Mouse (Mus musculus) macrophage (primary cell): ENCODE results near the gene Vma21-ps. TPM values are rescaled to one million over a fixed set of nuclear protein-coding genes. Genes with fewer than 3 reads are reported as not detected.
"Not testable (repeated sequence)": the region's sequence is repeated elsewhere in the genome, so short reads cannot be mapped to it uniquely, and the experiment has no call there.

Source experiments
- H3K27ac ChIP-seq: fragments of 350-480 bp; formaldehyde crosslinking; 2 replicates; pipeline ENCODE4 v1.9.0; 2021
- H3K36me3 ChIP-seq: fragments of 350-480 bp; formaldehyde crosslinking; 2 replicates; pipeline ENCODE4 v1.9.0; 2021; ENCODE audit errors: inconsistent target
- H3K4me3 ChIP-seq: fragments of 350-480 bp; formaldehyde crosslinking; 2 replicates; pipeline ENCODE4 v1.9.0; 2021; ENCODE audit errors: inconsistent target
- H3K79me2 ChIP-seq: fragments of 350-480 bp; formaldehyde crosslinking; 2 replicates; pipeline ENCODE4 v1.9.0; 2021; ENCODE audit errors: inconsistent target
- WGBS: methylation state at CpG from one replicate; pipeline ENCODE4 v1.1.7; 2026; ENCODE audit warnings: inconsistent platforms; ENCODE audit not compliant: missing documents; 5-methylcytosine and 5-hydroxymethylcytosine counted together
- polyA plus RNA-seq: library from polyadenylated mRNA; stranded (reverse); fragments of 250-400 nt; gene quantifications from 3 replicates; pipeline ENCODE4 v1.2.4, GENCODE M21; 2018; ENCODE audit warnings: inconsistent platforms
- total RNA-seq, 78 experiments: library from RNA; depleted of rRNA; stranded (reverse); fragments of 250-400 nt; gene quantifications; 1 replicate in 9 of 78; 2 replicates in 24 of 78; 3 replicates in 43 of 78; 4 replicates in 2 of 78; pipeline ENCODE4 v1.2.4; 2018; ENCODE audit warnings: inconsistent platforms in 56 of 78

Vma21-ps gene
- not detected for total RNA-seq (2018; cell fraction: chromatin; rRNA removed)
- total RNA-seq (2018; cell fraction: cytosol; rRNA removed) = 1 to 10 TPM in 2 of 26 experiments, not detected in 24; 2.1 to 2.6 TPM
- 1 to 10 TPM in 1 of 26 experiments, not detected in 25; 4.6 TPM for total RNA-seq (2018; cell fraction: nucleus; rRNA removed)
- 5.3 TPM in 1 of 3 replicates, not detected in the others for polyA plus RNA-seq

- not testable (repeated sequence) for H3K79me2 ChIP-seq, H3K36me3 ChIP-seq, H3K27ac ChIP-seq, H3K4me3 ChIP-seq
- WGBS = 96% methylated on average over 9 of the region's 10 CpGs
These were observed at the start of gene Vma21-ps for GRCm38 (mm10) chr4:52497144-52497543. Vma21-ps (minus strand) TSS chr4:52497244.

GRCm38 (mm10) chr4:52543001-52543400 lies 46.0 kb upstream of the Vma21-ps start:
- H3K79me2 ChIP-seq = no peaks in the 10 kb centered on the region
- no peak overlapping the region for H3K4me3 ChIP-seq
- H3K36me3 ChIP-seq = no peaks in the 10 kb centered on the region
- WGBS = 93% methylated on average over 3 of the region's 3 CpGs
- no peak overlapping the region for H3K27ac ChIP-seq

- WGBS = 72% methylated on average over 2 of the region's 2 CpGs
- Histone ChIP-seq H3K36me3 (no peaks in the 10 kb centered on the region), H3K79me2 (no peaks in the 10 kb centered on the region), H3K4me3 (no peak overlapping the region), H3K27ac (no peak overlapping the region)
These were observed 33.6 kb upstream of the Vma21-ps start for GRCm38 (mm10) chr4:52530636-52531035.

GRCm38 (mm10) chr4:52526464-52526863 lies 29.4 kb upstream of the Vma21-ps start:
- Histone ChIP-seq H3K79me2 (no peaks in the 10 kb centered on the region), H3K4me3 (no peak overlapping the region), H3K27ac (no peak overlapping the region), H3K36me3 (no peaks in the 10 kb centered on the region)
- WGBS = 80% methylated on average over 5 of the region's 5 CpGs

- no peaks in the 10 kb centered on the region for H3K79me2 ChIP-seq
- no peak overlapping the region for H3K27ac ChIP-seq
- H3K4me3 ChIP-seq = no peak overlapping the region
- no peaks in the 10 kb centered on the region for H3K36me3 ChIP-seq
- 84% methylated on average over 5 of the region's 5 CpGs for WGBS
These were observed 22.3 kb upstream of the Vma21-ps start for GRCm38 (mm10) chr4:52519301-52519700.

- no peak overlapping the region for H3K4me3 ChIP-seq
- H3K27ac ChIP-seq = no peak overlapping the region
- H3K79me2 ChIP-seq = no peaks in the 10 kb centered on the region
- WGBS = 31% methylated on average over 4 of the region's 4 CpGs
- no peaks in the 10 kb centered on the region for H3K36me3 ChIP-seq
These were observed 20.5 kb upstream of the Vma21-ps start for GRCm38 (mm10) chr4:52517580-52517979.

GRCm38 (mm10) chr4:52487486-52487885 lies 9.6 kb downstream of the Vma21-ps start:
- Histone ChIP-seq H3K4me3 (no peak overlapping the region), H3K79me2 (no peaks in the 10 kb centered on the region), H3K27ac (no peak overlapping the region), H3K36me3 (no peaks in the 10 kb centered on the region)
- WGBS = 97% methylated on average over 4 of the region's 4 CpGs

GRCm38 (mm10) chr4:52473431-52473830 lies 23.6 kb downstream of the Vma21-ps start:
- 79% methylated on average over 3 of the region's 3 CpGs for WGBS
- H3K36me3 ChIP-seq = peaks cover 6% of the 10 kb centered on the region
- H3K79me2 ChIP-seq = no peaks in the 10 kb centered on the region

GRCm38 (mm10) chr4:52461321-52461720 lies 35.7 kb downstream of the Vma21-ps start:
- 94% methylated on average over 5 of the region's 5 CpGs for WGBS
- no peak overlapping the region for H3K27ac ChIP-seq
- H3K4me3 ChIP-seq = no peak overlapping the region
- H3K79me2 ChIP-seq = no peaks in the 10 kb centered on the region
- peaks cover 29% of the 10 kb centered on the region; the same call in 1 of the 2 replicates for H3K36me3 ChIP-seq

More at GRCm38 (mm10) chr4:52473431-52473830, 23.6 kb downstream of the Vma21-ps start:
- Histone ChIP-seq H3K27ac (no peak overlapping the region), H3K4me3 (no peak overlapping the region)

GRCm38 (mm10) chr4:52459726-52460125 lies 37.3 kb downstream of the Vma21-ps start:
- Histone ChIP-seq H3K79me2 (no peaks in the 10 kb centered on the region), H3K27ac (no peak overlapping the region), H3K36me3 (peaks cover 29% of the 10 kb centered on the region; the same call in 1 of the 2 replicates), H3K4me3 (no peak overlapping the region)
- 100% methylated on average over 1 of the region's 1 CpGs for WGBS

Other genes with a start within 250 kb of the Vma21-ps start
- gene Smc2, start 58.0 kb downstream of the Vma21-ps start, polyA plus RNA-seq = 5.2 to 20.4 TPM (median 12.2 TPM) in 3 replicates
- not detected in 3 replicates for gene Toporsl, start 99.0 kb upstream of the Vma21-ps start, polyA plus RNA-seq